Mouse (Mus musculus) brain, embryonic 18.5 days (tissue): Measurements from ENCODE around the gene Svop.

Experiments
- DNase-seq: peaks from one replicate; pipeline ENCODE4 v3.0.0-alpha.2; 2012; ENCODE audit warnings: low read depth, low spot score

Gene Svop

DNA sequence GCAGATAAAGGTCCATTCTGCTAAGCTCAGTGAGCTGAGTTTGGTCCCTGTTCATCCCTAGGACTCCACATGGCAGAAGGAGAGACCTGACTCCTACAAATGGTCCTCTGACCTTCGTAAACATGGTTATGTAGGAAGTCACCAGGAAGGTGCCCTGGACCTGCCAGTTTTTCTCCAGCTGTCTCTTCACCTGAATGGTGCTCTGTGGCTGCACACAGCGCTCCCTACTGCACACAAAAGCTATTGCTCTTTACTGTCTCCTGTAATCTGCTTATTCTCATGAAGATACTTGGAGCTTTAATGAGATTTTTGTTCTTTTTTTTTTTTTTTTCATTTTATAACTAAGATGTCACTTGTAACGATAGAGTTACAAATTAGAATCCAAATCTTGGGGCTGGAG lies 44.8 kb downstream of the Svop start:
- DNase-seq: no peak

- no peak for DNase-seq
Observed at GRCm38 (mm10) chr5:114046151-114046550, 45.2 kb downstream of the Svop start.

GRCm38 (mm10) chr5:114045134-114045533 lies 46.2 kb downstream of the Svop start:
- no peak for DNase-seq

DNA sequence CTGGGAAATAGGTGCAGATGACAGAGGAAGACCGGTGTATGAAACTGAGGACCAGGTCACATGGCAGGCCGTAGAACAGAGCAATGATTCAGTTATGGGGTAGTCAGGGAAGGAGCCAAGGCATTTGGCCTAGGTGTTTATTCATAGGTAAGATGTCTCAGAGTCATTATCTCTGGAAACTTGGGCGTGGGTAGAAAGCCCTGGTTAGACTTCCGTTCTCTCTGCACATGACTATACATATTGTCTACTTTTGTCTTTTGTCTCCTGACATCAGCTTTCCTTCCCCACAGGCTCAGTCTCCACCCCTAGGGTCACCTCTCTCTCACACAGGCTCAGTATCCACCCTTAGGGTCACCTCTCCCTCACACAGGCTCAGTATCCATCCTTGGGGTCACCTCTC lies 47.6 kb downstream of the Svop start:
- DNase-seq: no peak

GRCm38 (mm10) chr5:114041327-114041930 lies 49.9 kb downstream of the Svop start:
- no peak for DNase-seq

DNA sequence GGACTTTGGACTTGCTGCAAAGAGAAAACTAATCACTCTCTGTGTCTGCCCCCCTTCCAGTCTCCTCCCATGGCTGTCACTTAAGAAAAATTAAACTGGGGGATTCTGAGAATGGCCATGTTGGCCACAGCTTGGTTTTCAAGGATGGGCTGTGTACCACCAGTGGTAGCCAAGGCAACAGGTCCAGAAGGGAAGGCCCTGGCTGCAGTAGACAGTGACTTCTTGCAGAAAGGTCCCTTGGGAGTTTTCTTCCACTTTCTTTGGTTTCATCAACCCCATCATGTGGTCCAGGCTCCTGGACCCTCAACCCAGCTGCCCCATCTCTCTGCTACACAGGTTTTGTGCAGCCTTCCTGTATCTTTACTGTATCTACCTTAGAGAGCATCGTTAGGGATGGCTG lies 50.5 kb downstream of the Svop start:
- no peak for DNase-seq

- no peak for DNase-seq
Observed at GRCm38 (mm10) chr5:114040508-114040907, 50.9 kb downstream of the Svop start.

DNA sequence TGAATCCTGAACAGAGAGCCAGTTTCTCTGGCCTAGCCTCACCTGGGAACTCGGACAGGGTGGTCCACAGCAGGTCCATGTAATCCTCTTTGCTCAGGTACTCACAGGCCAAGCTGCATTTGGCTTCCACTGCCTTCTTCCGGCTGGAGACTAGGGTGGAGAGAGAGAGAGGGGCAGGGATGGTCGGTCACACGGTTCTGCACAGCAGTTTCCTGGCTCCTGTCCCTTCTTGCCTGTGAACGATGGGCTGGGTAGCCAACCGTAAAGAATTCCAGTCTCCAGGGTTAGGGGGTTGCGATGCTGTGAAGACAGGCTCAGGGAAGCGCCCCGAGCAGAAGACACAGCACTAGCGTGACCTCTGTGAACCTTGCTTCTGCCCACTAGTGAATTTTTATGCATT lies 56.3 kb downstream of the Svop start:
- no peak for DNase-seq

- DNase-seq: no peak
Observed at GRCm38 (mm10) chr5:114034393-114034792, 57.0 kb downstream of the Svop start.

DNA sequence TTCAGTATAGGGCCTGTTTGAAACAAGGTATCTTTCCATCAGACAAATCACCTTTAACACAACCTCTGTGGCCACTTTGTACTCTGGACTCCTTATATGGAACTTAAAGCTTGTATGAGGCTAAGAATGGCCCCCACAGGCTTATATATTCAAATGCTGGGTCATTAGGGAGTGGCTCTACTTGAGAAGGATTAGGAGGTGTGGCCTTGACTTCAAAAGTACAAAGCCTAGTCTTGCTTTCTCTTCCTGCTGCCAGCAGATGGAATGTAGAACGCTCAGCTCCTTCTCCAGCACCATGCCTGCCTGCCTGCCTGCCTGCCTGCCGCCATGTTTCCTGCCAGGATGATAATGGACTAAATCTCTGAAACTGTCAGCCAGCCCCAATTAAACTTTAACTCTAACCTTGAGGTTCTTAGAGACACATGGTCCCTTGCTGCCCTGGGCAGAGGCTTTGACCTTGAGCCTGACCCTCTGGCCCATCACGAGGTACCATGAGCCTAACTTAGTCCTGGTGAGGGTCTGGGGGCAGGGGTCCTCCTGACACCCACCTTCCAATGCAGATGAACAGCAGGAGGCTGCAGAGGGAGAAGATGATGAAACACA lies 59.1 kb downstream of the Svop start:
- DNase-seq: no peak

DNA sequence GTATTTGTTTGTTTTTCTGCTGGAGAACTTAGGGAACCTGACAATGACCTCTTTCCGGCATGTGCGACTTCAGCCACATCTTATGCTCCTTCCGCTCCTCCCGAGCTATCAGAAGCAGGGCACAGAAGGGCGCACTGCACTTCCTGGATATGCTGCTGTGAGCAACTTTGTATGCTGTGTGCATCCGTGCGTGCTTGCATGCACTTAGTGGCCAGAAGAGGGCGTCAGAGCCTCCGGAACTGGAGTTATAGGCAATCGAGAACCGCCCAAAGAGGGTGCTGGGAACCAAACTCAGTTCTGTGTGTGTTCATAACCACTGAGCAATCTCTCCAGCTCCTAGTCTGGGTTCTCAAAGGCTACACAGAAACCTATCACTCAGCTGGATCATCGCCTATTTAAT lies 60.7 kb downstream of the Svop start:
- DNase-seq: no peak

DNA sequence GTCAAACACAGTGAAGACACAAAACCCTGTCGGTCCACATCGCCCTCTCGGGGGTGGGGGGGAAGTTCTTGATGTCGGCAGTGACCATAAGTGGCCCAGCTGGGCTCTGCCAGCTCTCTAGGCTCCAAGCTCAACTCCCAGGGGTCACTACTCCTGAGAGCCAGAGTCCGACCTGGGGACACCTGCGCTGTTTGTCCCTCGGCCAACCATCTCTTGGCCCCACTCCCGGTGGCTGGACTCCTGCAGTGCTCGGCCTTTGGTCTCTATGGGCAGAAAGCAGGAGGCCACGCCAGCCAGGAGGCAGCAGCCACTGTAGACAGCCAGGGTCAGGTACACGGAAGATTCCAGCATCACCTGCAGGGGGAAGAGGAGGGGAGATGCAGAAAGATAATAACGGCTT lies 63.3 kb downstream of the Svop start:
- DNase-seq: no peak

DNA sequence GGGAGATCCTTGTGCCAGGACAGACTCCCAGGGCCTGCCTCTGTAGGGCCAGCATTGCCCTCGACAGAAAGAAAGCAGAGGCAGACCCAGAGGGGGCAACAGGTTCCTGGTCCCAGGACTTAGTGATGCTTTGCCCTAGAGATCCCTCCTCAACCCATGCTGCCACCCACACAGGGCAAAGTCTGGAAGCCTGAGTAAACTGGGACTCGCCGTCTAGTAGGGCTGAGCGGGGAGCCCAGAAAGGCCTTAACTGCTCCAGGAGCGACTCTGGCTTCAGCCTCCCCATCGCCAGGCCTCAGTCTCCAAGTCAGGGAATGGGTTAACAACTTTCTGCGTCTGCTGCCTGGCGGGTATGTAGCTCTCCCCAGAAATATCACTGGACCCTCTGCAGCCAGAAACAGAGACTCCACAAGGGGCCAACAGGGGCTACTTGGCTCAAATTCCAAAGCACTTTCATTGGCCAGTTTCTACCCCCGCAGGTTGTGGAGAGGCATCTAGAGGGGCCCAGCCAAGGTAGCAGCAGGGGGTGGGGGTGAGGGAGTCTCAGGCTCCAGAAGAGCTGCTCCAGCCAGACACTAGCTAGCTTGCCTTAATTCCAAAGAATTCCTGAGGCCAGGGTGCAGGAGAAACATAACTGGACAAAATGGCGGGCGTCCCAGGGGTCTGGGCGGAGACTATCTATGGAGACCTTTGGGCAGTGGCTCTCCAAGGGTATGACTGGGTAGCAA lies 64.0 kb downstream of the Svop start:
- no peak for DNase-seq

DNA sequence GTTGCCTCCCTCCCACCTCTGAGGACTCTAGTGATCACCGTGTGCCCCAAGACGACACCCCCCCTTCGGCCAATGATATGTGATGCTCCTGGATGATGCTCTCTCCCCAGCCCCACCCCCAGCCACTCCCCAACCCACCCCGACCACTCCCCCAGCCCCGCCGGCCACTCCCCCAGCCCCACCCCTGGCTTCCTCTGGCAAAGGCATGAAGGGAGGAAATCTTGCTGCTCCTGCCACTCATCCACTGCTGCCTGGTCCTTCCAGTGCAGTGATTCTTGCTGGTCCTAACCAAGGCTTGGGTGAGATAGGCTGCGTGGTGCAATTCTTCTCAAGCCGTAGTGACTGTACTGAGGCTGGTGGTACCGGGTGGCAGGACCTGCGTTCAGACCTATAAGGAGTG lies 66.5 kb downstream of the Svop start:
- DNase-seq: no peak

GRCm38 (mm10) chr5:114024390-114024789 lies 67.0 kb downstream of the Svop start:
- DNase-seq: no peak

DNA sequence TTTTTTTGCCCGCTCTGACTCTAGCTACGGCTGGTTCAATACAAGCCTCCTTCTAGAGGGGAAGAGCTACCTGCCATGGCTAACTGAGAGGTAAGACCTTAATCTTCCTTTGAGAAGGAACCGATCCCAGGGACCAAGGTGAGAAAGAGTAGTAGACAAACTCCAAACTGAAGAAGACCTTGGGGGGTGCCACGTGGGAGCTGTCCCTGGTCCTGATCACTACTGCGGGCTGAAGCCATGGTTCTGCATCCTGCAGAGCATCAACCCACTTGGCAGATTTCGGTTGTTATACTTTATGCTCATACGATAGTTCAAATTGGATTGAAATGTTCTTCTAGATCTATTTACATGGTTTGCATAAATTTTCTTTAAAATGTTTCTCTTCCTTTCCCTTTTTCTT lies 76.2 kb downstream of the Svop start:
- no peak for DNase-seq

DNA sequence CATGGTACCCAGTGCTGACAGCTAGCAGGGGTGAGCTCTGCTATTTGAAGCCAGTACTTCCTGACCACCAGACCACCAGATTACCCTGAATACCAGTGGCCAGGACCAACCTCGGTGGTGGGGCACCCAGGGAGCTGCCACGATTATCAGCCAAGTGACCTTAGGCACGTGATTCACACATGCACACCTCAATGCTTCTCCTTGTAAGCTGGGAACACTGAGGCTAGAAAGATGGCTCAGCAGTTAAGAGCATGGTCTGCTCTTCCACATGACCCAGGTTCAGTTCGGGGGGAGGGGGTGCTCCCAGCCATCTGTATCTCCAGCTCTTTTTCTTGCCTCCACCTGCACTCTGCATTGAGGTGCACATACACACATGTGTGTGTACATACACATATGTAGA lies 82.3 kb downstream of the Svop start:
- DNase-seq: no peak

- DNase-seq: no peak
Observed at GRCm38 (mm10) chr5:114007753-114008453, 83.5 kb downstream of the Svop start.

DNA sequence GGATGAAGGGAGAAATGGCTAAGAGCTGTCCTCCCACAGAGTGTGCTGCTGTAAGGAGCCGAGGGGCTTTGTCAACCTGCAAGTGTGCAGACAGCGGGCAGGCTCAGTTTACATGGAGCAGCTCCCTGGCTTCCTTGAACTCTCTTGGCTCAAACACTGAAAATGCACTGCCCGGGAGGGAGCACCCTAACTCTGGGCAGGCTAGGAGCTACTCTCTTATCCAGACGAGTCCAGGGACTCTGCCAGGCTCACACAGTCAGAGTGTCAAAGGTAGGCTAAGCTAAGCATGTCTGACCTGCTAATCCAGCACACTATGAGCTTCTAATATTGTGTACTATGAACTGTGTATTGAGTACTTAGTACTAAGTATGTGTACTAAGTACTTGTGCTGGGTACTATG lies 84.4 kb downstream of the Svop start:
- DNase-seq: no peak

DNA sequence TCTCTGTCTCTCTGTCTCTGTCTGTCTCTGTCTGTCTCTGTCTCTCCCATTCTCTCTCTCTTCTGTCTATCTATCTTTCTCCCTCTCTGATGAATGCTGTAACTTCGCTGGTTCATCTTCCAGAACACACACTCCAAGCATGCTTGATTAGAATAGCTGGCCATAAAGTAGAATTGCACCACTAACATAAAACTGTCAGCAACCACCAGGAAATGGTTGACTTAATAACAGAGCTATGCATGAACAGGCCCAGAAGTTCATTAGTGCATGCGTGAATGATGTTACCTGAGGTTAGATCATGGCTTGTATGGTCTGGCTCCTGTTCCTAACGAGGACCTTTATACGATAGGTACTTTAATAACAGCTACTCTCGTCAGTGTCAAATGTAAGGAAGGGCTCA lies 86.3 kb downstream of the Svop start:
- DNase-seq: no peak

- no peak for DNase-seq
Observed at GRCm38 (mm10) chr5:114004573-114004972, 86.8 kb downstream of the Svop start.

DNA sequence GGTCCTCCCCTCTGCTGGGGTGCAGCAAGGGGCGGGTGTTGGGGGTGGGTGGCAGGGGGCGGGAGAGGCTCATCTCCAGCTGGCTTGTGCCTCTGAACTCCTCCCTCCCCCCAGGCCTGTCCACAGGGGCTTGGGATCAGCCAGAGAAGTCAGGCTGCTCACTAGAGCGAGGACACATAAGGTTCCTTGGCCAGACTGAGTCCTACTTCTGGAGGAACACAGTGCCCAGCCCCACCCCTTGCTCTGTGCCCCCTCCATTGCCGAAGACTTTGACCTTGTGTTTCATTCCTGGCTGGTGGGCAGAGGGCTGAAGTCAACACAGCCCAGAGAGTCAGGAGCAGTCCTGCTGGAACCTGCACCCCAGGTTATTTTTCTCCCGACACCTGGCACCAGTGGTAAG lies 87.8 kb downstream of the Svop start, which contains the start of gene Dao:
Gene Dao, plus strand, starts transcription at position 162 of the 400 bp plus-strand sequence.
- no peak for DNase-seq

DNA sequence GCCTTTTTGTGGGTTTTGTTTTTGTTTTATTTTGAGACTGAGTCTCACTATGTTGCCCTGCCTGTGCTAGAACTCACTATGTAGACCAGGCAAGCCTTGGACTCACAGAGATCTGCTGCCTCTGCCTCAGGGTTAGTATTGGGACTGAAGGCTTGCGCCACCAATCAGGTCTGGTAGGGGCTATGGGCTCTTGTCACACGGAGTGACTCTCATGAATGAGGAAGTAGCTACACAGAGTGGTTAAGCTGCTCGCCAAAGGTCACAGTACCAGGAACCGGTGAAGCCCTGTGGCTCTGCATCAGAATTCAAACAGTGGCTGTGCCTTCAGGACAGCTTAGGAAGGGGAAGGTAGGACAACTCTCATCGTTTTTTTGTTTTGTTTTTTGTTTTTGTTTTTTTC lies 92.0 kb downstream of the Svop start:
- no peak for DNase-seq
